Mouse (Mus musculus): ENCODE data around the gene Cds1. TPM values are rescaled to one million over a fixed set of nuclear protein-coding genes. Genes with fewer than 3 reads are reported as not detected.
A peak's percentile ranks its signal among the peaks of the same experiment; 100 is the strongest.

The Cds1 gene
- total and polyA plus RNA-seq, 3 experiments: not detected

GRCm38 (mm10) chr5:101784787-101785186 is 19.9 kb downstream of the Cds1 start:
- no peak for DNase-seq (ENCODE audit: low read depth, low spot score)
- no peaks in the 10 kb centered on the region for H3K27me3 ChIP-seq (ENCODE audit: control insufficient read depth in 1 of 2, insufficient read depth in 2 of 2, low read length in 2 of 2)
- no peaks in the 10 kb centered on the region for H3K9me3 ChIP-seq (replicated peaks; ENCODE audit: insufficient read depth, low read length)
- no peaks in the 10 kb centered on the region; a peak in 1 of 4 replicates for H3K4me1 ChIP-seq (ENCODE audit: control insufficient read depth in 1 of 2, insufficient read depth in 2 of 2, low read length in 2 of 2)
- H3K27ac ChIP-seq (ENCODE audit: control insufficient read depth, low read depth, low read length): no peak overlapping the region
- no peak overlapping the region for H3K4me3 ChIP-seq (ENCODE audit: control insufficient read depth in 1 of 2, insufficient read depth in 1 of 2, low read depth in 2 of 2, low read length in 2 of 2)
- TF ChIP-seq GATA1 (IDR thresholded peaks at IDR 0.05; ENCODE audit: low read depth, low read length) (no peak), MAFK (IDR thresholded peaks at IDR 0.05; ENCODE audit: borderline replicate concordance, low read depth, low read length) (no peak), ZC3H11A (IDR thresholded peaks at IDR 0.05; ENCODE audit: low read depth, low read length) (no peak), NRF1 (IDR thresholded peaks at IDR 0.05; ENCODE audit: insufficient read depth, low read depth, low read length, poor library complexity, severe bottlenecking) (no peak), ETS1 (IDR thresholded peaks at IDR 0.05; ENCODE audit: low read depth, low read length) (no peak), BHLHE40 (IDR thresholded peaks at IDR 0.05; ENCODE audit: borderline replicate concordance, low read depth, low read length) (no peak), UBTF (IDR thresholded peaks at IDR 0.05; ENCODE audit: borderline replicate concordance, insufficient read depth, low read depth, low read length) (no peak), POLR2A (IDR thresholded peaks at IDR 0.05; ENCODE audit: control insufficient read depth in 1 of 2, insufficient read depth in 1 of 2, low read depth in 1 of 2, low read length in 2 of 2, poor library complexity in 1 of 2) (no peak), POLR2AphosphoS2 (IDR thresholded peaks at IDR 0.05; ENCODE audit: low read length) (no peak), ZNF384 (IDR thresholded peaks at IDR 0.05; ENCODE audit: low read depth, low read length) (no peak), JUND (IDR thresholded peaks at IDR 0.05; ENCODE audit: low read depth, low read length) (no peak), CHD1 (IDR thresholded peaks at IDR 0.05; ENCODE audit: low read depth, low read length) (no peak), HCFC1 (IDR thresholded peaks at IDR 0.05; ENCODE audit: low read depth, low read length) (no peak), POLR2AphosphoS5 (IDR thresholded peaks at IDR 0.05; ENCODE audit: borderline replicate concordance, low read depth, low read length) (no peak), CTCF (IDR thresholded peaks at IDR 0.05 in 2 of 3, conservative IDR thresholded peaks at IDR 0.05 in 1 of 3; ENCODE audit: control insufficient read depth in 1 of 3, insufficient read depth in 1 of 3, low read depth in 2 of 3, low read length in 3 of 3, poor library complexity in 1 of 3, severe bottlenecking in 1 of 3) (no peak), KAT2A (conservative IDR thresholded peaks at IDR 0.05; ENCODE audit: low read depth, low read length) (no peak), MEF2A (IDR thresholded peaks at IDR 0.05; ENCODE audit: extremely low read depth, insufficient replicate concordance, low read depth, low read length, poor library complexity, severe bottlenecking) (no peak), MYB (IDR thresholded peaks at IDR 0.05; ENCODE audit: low read depth, low read length) (no peak), CHD2 (IDR thresholded peaks at IDR 0.05; ENCODE audit: low read length) (no peak)
- H3K79me2 ChIP-seq (ENCODE audit: control insufficient read depth, insufficient read depth, low read length, poor library complexity): no peaks in the 10 kb centered on the region
- H3K9ac ChIP-seq (ENCODE audit: control insufficient read depth, low read depth, low read length, poor library complexity, severe bottlenecking): no peak overlapping the region
- H3K36me3 ChIP-seq (ENCODE audit: control insufficient read depth in 1 of 2, insufficient read depth in 2 of 2, low read length in 2 of 2): no peaks in the 10 kb centered on the region

- no peak overlapping the region for H3K27ac ChIP-seq (ENCODE audit: control insufficient read depth, low read depth, low read length)
- H3K79me2 ChIP-seq (ENCODE audit: control insufficient read depth, insufficient read depth, low read length, poor library complexity): no peaks in the 10 kb centered on the region
- no peaks in the 10 kb centered on the region for H3K27me3 ChIP-seq (ENCODE audit: control insufficient read depth in 1 of 2, insufficient read depth in 2 of 2, low read length in 2 of 2)
- no peak overlapping the region for H3K9ac ChIP-seq (ENCODE audit: control insufficient read depth, low read depth, low read length, poor library complexity, severe bottlenecking)
- no peak overlapping the region for H3K4me3 ChIP-seq (ENCODE audit: control insufficient read depth in 1 of 2, insufficient read depth in 1 of 2, low read depth in 2 of 2, low read length in 2 of 2)
- peak; percentile 4 for DNase-seq (ENCODE audit: low read depth, low spot score)
- H3K36me3 ChIP-seq (ENCODE audit: control insufficient read depth in 1 of 2, insufficient read depth in 2 of 2, low read length in 2 of 2): no peaks in the 10 kb centered on the region
- H3K9me3 ChIP-seq (replicated peaks; ENCODE audit: insufficient read depth, low read length): no peaks in the 10 kb centered on the region
- H3K4me1 ChIP-seq (ENCODE audit: control insufficient read depth in 1 of 2, insufficient read depth in 2 of 2, low read length in 2 of 2): no peaks in the 10 kb centered on the region; a peak in 1 of 4 replicates
- TF ChIP-seq KAT2A (conservative IDR thresholded peaks at IDR 0.05; ENCODE audit: low read depth, low read length): no peak
- no peak for TF ChIP-seq MEF2A (IDR thresholded peaks at IDR 0.05; ENCODE audit: extremely low read depth, insufficient replicate concordance, low read depth, low read length, poor library complexity, severe bottlenecking)
- TF ChIP-seq ETS1 (IDR thresholded peaks at IDR 0.05; ENCODE audit: low read depth, low read length): no peak
- no peak for TF ChIP-seq POLR2A (IDR thresholded peaks at IDR 0.05; ENCODE audit: control insufficient read depth in 1 of 2, insufficient read depth in 1 of 2, low read depth in 1 of 2, low read length in 2 of 2, poor library complexity in 1 of 2)
- TF ChIP-seq TBP (IDR thresholded peaks at IDR 0.05; ENCODE audit: low read depth, low read length): no peak
- TF ChIP-seq USF2 (IDR thresholded peaks at IDR 0.05; ENCODE audit: borderline replicate concordance in 1 of 2, insufficient read depth in 1 of 2, low read depth in 1 of 2, low read length in 2 of 2): no peak
- no peak for TF ChIP-seq CTCF (IDR thresholded peaks at IDR 0.05 in 2 of 3, conservative IDR thresholded peaks at IDR 0.05 in 1 of 3; ENCODE audit: control insufficient read depth in 1 of 3, insufficient read depth in 1 of 3, low read depth in 2 of 3, low read length in 3 of 3, poor library complexity in 1 of 3, severe bottlenecking in 1 of 3)
- no peak for TF ChIP-seq USF1 (IDR thresholded peaks at IDR 0.05; ENCODE audit: low read depth, low read length)
- no peak for TF ChIP-seq SIN3A (IDR thresholded peaks at IDR 0.05; ENCODE audit: low read length)
- TF ChIP-seq NRF1 (IDR thresholded peaks at IDR 0.05; ENCODE audit: insufficient read depth, low read depth, low read length, poor library complexity, severe bottlenecking): no peak
- no peak for TF ChIP-seq EP300 (IDR thresholded peaks at IDR 0.05; ENCODE audit: low read depth in 1 of 2, low read length in 2 of 2)
- no peak for TF ChIP-seq CHD2 (IDR thresholded peaks at IDR 0.05; ENCODE audit: low read length)
- no peak for TF ChIP-seq MYC (IDR thresholded peaks at IDR 0.05; ENCODE audit: low read depth, low read length)
- TF ChIP-seq TCF12 (IDR thresholded peaks at IDR 0.05; ENCODE audit: low read depth, low read length): no peak
- no peak for TF ChIP-seq MXI1 (IDR thresholded peaks at IDR 0.05; ENCODE audit: low read depth, low read length)
- TF ChIP-seq MYB (IDR thresholded peaks at IDR 0.05; ENCODE audit: low read depth, low read length): no peak
- TF ChIP-seq CHD1 (IDR thresholded peaks at IDR 0.05; ENCODE audit: low read depth, low read length): no peak
- TF ChIP-seq TAL1 (IDR thresholded peaks at IDR 0.05; ENCODE audit: low read length): no peak
These were observed 21.1 kb downstream of the Cds1 start for GRCm38 (mm10) chr5:101785921-101786614.

All from MEL (cell line).